Comparison of ENCODE assay signal across 9 mouse cellular contexts in the genomic region with DNA sequence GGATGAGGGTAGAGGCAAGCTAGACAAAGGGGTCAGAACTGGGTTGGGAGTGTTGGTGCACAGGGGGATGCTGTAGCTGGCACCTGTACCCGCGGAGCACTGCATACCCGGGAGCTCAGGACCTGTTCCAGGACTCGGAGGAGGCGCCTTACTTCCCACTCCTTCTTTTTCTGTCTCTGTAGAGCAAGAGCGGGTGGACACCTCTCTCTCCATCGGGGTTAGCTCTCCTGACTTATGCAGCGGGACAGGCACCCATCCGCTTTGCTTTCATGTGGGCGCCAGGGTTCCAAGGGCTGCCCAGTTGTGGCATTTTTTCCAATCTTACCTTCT. TPM values are rescaled to one million over a fixed set of nuclear protein-coding genes. Genes with fewer than 3 reads are reported as not detected.
A peak's percentile ranks its signal among the peaks of the same experiment; 100 is the strongest.
DNase-seq lines count a peak whose midpoint lies in the region; ATAC-seq and TF ChIP-seq lines count a peak whose summit lies in the region.
"Had no signal": no experiment of that assay in that cellular context is flagged by ENCODE, and none has a peak within 500 bp of the region (broad histone marks: within the 10 kb centered on the region; RNA-seq: fewer than 3 reads in every experiment).

No protein-coding gene starts in this region.

- peak overlapping the region; percentile 97 for H3K4me2 ChIP-seq in embryonic facial prominence, embryonic 14.5 days (ENCODE audit: low read depth, low read length)
- peak overlapping the region; percentile 100 for H3K4me2 ChIP-seq in intestine, embryonic 14.5 days (ENCODE audit: low read length)
- H3K4me2 ChIP-seq in myocyte (ENCODE audit: low read depth): peak overlapping the region; percentile 69

- peak overlapping the region; percentile 59 for H3K9ac ChIP-seq in embryonic facial prominence, embryonic 14.5 days (ENCODE audit: low read depth, low read length)
- peak overlapping the region; percentile 45; the same call in 1 of the 2 replicates for H3K9ac ChIP-seq in intestine, embryonic 14.5 days (ENCODE audit: low read length)

- peak overlapping the region; percentile 96 for H3K27ac ChIP-seq in layer of hippocampus, adult 2 months
- no peak overlapping the region for H3K27ac ChIP-seq in embryonic facial prominence, embryonic 14.5 days (replicated peaks; ENCODE audit: low read depth, low read length)
- no peak overlapping the region for H3K27ac ChIP-seq in intestine, embryonic 14.5 days (ENCODE audit: low read depth)

- TF ChIP-seq CTCF in layer of hippocampus, adult 2 months (conservative IDR thresholded peaks at IDR 0.05): no peak

- TF ChIP-seq POLR2A in myocyte (IDR thresholded peaks at IDR 0.05; ENCODE audit: insufficient read length, low read depth): no peak

- H3ac ChIP-seq in myocyte (ENCODE audit: control insufficient read depth, insufficient read length): peak overlapping the region; percentile 27

- H3K27me3 ChIP-seq in embryonic facial prominence, embryonic 14.5 days (replicated peaks; ENCODE audit: control insufficient read depth, insufficient read depth, low read length): peaks cover 62% of the 10 kb centered on the region
- H3K27me3 ChIP-seq in intestine, embryonic 14.5 days (replicated peaks; ENCODE audit: control insufficient read depth, insufficient read depth, low read length): peaks cover 56% of the 10 kb centered on the region
- peaks cover 27% of the 10 kb centered on the region for H3K27me3 ChIP-seq in myocyte (ENCODE audit: control insufficient read depth, insufficient read depth, insufficient read length)

- DNase-seq in layer of hippocampus, adult 2 months (ENCODE audit: low spot score in 2 of 2): no peak
- DNase-seq in layer of hippocampus, adult 8-10 months (ENCODE audit: low spot score in 2 of 2): no peak
- no peak for DNase-seq in embryonic facial prominence, embryonic 14.5 days (ENCODE audit: low spot score)
- no peak for DNase-seq in intestine, embryonic 14.5 days (ENCODE audit: low spot score)
- no peak for DNase-seq in cerebellum, adult 11 months
- no peak for DNase-seq in cerebellum, adult 18-20 months
- no peak for DNase-seq in yolk sac, embryonic 10.5 days (ENCODE audit: low spot score)

- no peaks in the 10 kb centered on the region for H3K9me3 ChIP-seq in embryonic facial prominence, embryonic 14.5 days (ENCODE audit: control insufficient read depth, low read length)
- H3K9me3 ChIP-seq in intestine, embryonic 14.5 days (ENCODE audit: control insufficient read depth, low read length): no peaks in the 10 kb centered on the region

- WGBS in embryonic facial prominence, embryonic 14.5 days: 4% methylated on average over 6 of the region's 10 CpGs
- 2% methylated on average over 10 of the region's 10 CpGs for WGBS in intestine, embryonic 14.5 days

- no peak for ATAC-seq in embryonic facial prominence, embryonic 14.5 days (ENCODE audit: low read depth)
- ATAC-seq in intestine, embryonic 14.5 days (replicated peaks; ENCODE audit: low FRiP score, low TSS enrichment, low read depth): no peak
- ATAC-seq: Patski had no signal

- no peaks in the 10 kb centered on the region for H3K36me3 ChIP-seq in embryonic facial prominence, embryonic 14.5 days (ENCODE audit: control insufficient read depth, insufficient read depth, low read length)
- H3K36me3 ChIP-seq in intestine, embryonic 14.5 days (ENCODE audit: control insufficient read depth, insufficient read depth, low read length): no peaks in the 10 kb centered on the region
- H3K36me3 ChIP-seq in myocyte (ENCODE audit: control insufficient read depth, insufficient read depth): no peaks in the 10 kb centered on the region

- H3K79me2 ChIP-seq in myocyte (ENCODE audit: control insufficient read depth, insufficient read depth): no peaks in the 10 kb centered on the region

- peak overlapping the region; percentile 84 for H3K4me3 ChIP-seq in layer of hippocampus, adult 2 months
- peak overlapping the region; percentile 60 for H3K4me3 ChIP-seq in embryonic facial prominence, embryonic 14.5 days (ENCODE audit: low read depth, low read length)
- H3K4me3 ChIP-seq in intestine, embryonic 14.5 days (ENCODE audit: low read depth, low read length): peak overlapping the region; percentile 51
- H3K4me3 ChIP-seq in myocyte: no peak overlapping the region

- H3K4me1 ChIP-seq in embryonic facial prominence, embryonic 14.5 days (ENCODE audit: control insufficient read depth, insufficient read depth, low read length): no peaks in the 10 kb centered on the region
- H3K4me1 ChIP-seq in intestine, embryonic 14.5 days (replicated peaks; ENCODE audit: control insufficient read depth, insufficient read depth, low read length): peaks cover 5% of the 10 kb centered on the region

TF ChIP-seq in myocyte, 11 proteins besides CTCF, POLR2A, EP300 and RAD21:
- no peak for TF ChIP-seq E2F4 (IDR thresholded peaks at IDR 0.05; ENCODE audit: insufficient read depth)
- TF ChIP-seq USF1 (IDR thresholded peaks at IDR 0.05; ENCODE audit: low read depth): no peak
- TF ChIP-seq MYOG (IDR thresholded peaks at IDR 0.05; ENCODE audit: control insufficient read depth in 1 of 3, insufficient read depth in 1 of 3, insufficient read length in 2 of 3, low read depth in 2 of 3): no peak
- no peak for TF ChIP-seq TCF3 (IDR thresholded peaks at IDR 0.05; ENCODE audit: insufficient read length, low read depth)
- no peak for TF ChIP-seq SRF (IDR thresholded peaks at IDR 0.05; ENCODE audit: control insufficient read depth, insufficient read length, low read depth)
- no peak for TF ChIP-seq CEBPB (IDR thresholded peaks at IDR 0.05; ENCODE audit: insufficient read depth, poor library complexity, severe bottlenecking)
- no peak for TF ChIP-seq POLR2AphosphoS2 (IDR thresholded peaks at IDR 0.05; ENCODE audit: insufficient read length, low read depth)
- no peak for TF ChIP-seq TCF12 (IDR thresholded peaks at IDR 0.05; ENCODE audit: insufficient read depth, poor library complexity, severe bottlenecking)
- TF ChIP-seq MAX (IDR thresholded peaks at IDR 0.05; ENCODE audit: low read depth): no peak
TF ChIP-seq in myocyte: peak in this region for 0.

RNA-seq across cellular contexts. Expression of a gene that starts 0.6 kb away (rescaled TPM):
- total RNA-seq in layer of hippocampus, adult 2 months (2021): 100 to 1,000 TPM; 104 to 107 TPM
- total RNA-seq in layer of hippocampus, adult 8-10 months (2022): 100 to 1,000 TPM; 100 to 116 (median 108) TPM
- 2.0 and 3.0 TPM in 2 replicates for polyA plus RNA-seq in embryonic facial prominence, embryonic 14.5 days (2014; fragmentation: Nextera tagmentation; extraction: Ambion mirVana)
- polyA plus RNA-seq in intestine, embryonic 14.5 days (2014; fragmentation: Nextera tagmentation; extraction: Ambion mirVana): 2.1 and 2.3 TPM in 2 replicates
- 0.49 TPM for polyA plus RNA-seq in myocyte (2012; fragmentation: generic; extraction: Trizol)
